In genomic region chr11:103662546-103662945, GRCm38 (mm10) we compare ENCODE assay signal across 24 mouse cellular contexts. TPM values are rescaled to one million over a fixed set of nuclear protein-coding genes. Genes with fewer than 3 reads are reported as not detected.
DNase-seq lines count a peak whose midpoint lies in the region; TF ChIP-seq lines count a peak whose summit lies in the region.
"Had no signal": no experiment of that assay in that cellular context is flagged by ENCODE, and none has a peak within 500 bp of the region (broad histone marks: within the 10 kb centered on the region; RNA-seq: fewer than 3 reads in every experiment).

No protein-coding gene starts in this region.

- peak overlapping the region; percentile 36 for H3K27ac ChIP-seq in cortical plate, adult 2 months (ENCODE audit: insufficient read depth, low read length)
- H3K27ac ChIP-seq in thymus, adult 2 months (ENCODE audit: control insufficient read depth, insufficient read depth, low read length): no peak overlapping the region
- H3K27ac ChIP-seq: embryonic facial prominence, embryonic 10.5 days; forebrain, embryonic 15.5 days; neural tube, embryonic 13.5 days; stomach, embryonic 15.5 days had no signal

- TF ChIP-seq CTCF in cortical plate, adult 2 months (IDR thresholded peaks at IDR 0.05; ENCODE audit: extremely low read depth, insufficient read depth, low read length): no peak
- no peak for TF ChIP-seq CTCF in thymus, adult 2 months (IDR thresholded peaks at IDR 0.05; ENCODE audit: borderline replicate concordance, control insufficient read depth, extremely low read depth, insufficient read depth, low read length, poor library complexity)

- peaks cover 28% of the 10 kb centered on the region for H3K4me1 ChIP-seq in cortical plate, adult 2 months (ENCODE audit: control insufficient read depth, insufficient read depth, low read length)
- H3K4me1 ChIP-seq in thymus, adult 2 months (replicated peaks; ENCODE audit: control insufficient read depth, insufficient read depth, low read length): no peaks in the 10 kb centered on the region; the same call in 1 of the 2 replicates
- H3K4me1 ChIP-seq: stomach, embryonic 15.5 days had no signal

- H3K27me3 ChIP-seq in thymus, adult 2 months (ENCODE audit: control insufficient read depth, insufficient read depth, low read length): no peaks in the 10 kb centered on the region
- H3K27me3 ChIP-seq: forebrain, embryonic 15.5 days; stomach, embryonic 15.5 days had no signal

- TF ChIP-seq POLR2A in cortical plate, adult 2 months (IDR thresholded peaks at IDR 0.05; ENCODE audit: extremely low read depth, insufficient read depth, low read length): no peak
- no peak for TF ChIP-seq POLR2A in thymus, adult 2 months (IDR thresholded peaks at IDR 0.05; ENCODE audit: control insufficient read depth, extremely low read depth, insufficient read depth, low read length, poor library complexity)

- H3K36me3 ChIP-seq in thymus, adult 2 months (ENCODE audit: control insufficient read depth, insufficient read depth, low read length): no peaks in the 10 kb centered on the region
- H3K36me3 ChIP-seq: embryonic facial prominence, embryonic 10.5 days; forebrain, embryonic 15.5 days; neural tube, embryonic 13.5 days; stomach, embryonic 15.5 days had no signal

- DNase-seq in frontal cortex, postnatal 10 days (ENCODE audit: low spot score in 2 of 2): peak; percentile 54 to 78
- DNase-seq in left cerebral cortex, adult 18-20 months (ENCODE audit: low spot score in 2 of 2): peak; percentile 79 to 82
- peak; percentile 83 to 84 for DNase-seq in right cerebral cortex, adult 2 months (ENCODE audit: low spot score in 2 of 2)
- DNase-seq in Muller cell, postnatal 12 days (ENCODE audit: inconsistent ontology term): no peak
- DNase-seq in adipocyte (ENCODE audit: low spot score): no peak
- no peak for DNase-seq in thymus, postnatal 4 days
- DNase-seq in thymus, adult 2 months: no peak
- DNase-seq: gastrocnemius, postnatal 25 days; liver; liver, postnatal 0 days; thymus, postnatal 25 days had no signal

- WGBS in thymus, adult 2 months: 84% methylated on average over 5 of the region's 5 CpGs

- no peak overlapping the region for H3K4me3 ChIP-seq in cortical plate, adult 2 months (ENCODE audit: insufficient read depth, low read length)
- H3K4me3 ChIP-seq in thymus, adult 2 months (ENCODE audit: control insufficient read depth, insufficient read depth, low read length): no peak overlapping the region
- H3K4me3 ChIP-seq: embryonic facial prominence, embryonic 10.5 days; forebrain, embryonic 15.5 days; neural tube, embryonic 13.5 days; stomach, embryonic 15.5 days had no signal

RNA-seq across cellular contexts. Expression of gene Rprml, which starts 13.2 kb away (rescaled TPM):
- polyA plus RNA-seq in cortical plate, adult 2 months (2012; rRNA removed): 107 and 122 TPM in 2 replicates
- 10 to 100 TPM; 84.7 to 92.0 TPM for total RNA-seq in left cerebral cortex, adult 18-20 months (2021)
- polyA plus RNA-seq in thymus, adult 2 months (2012; rRNA removed): 0.09 TPM in 1 of 2 replicates, not detected in the other
- total RNA-seq: gastrocnemius, postnatal 25 days; heart, adult 8-10 months; megakaryocyte-erythroid progenitor cell, adult 5-6 weeks had no signal
- polyA plus RNA-seq: heart, embryonic 16.5 days; hindbrain, embryonic 11.5 days; kidney, embryonic 16.5 days; liver, postnatal 0 days; neural tube, embryonic 13.5 days; spleen, adult 2 months; stomach, embryonic 15.5 days had no signal

RNA-seq across cellular contexts. Expression of gene Lyzl6, which starts 23.9 kb away (rescaled TPM):
- polyA plus RNA-seq in cortical plate, adult 2 months (2012; rRNA removed): not detected in 2 replicates
- total RNA-seq in left cerebral cortex, adult 18-20 months (2021): not detected
- polyA plus RNA-seq in thymus, adult 2 months (2012; rRNA removed): not detected in 2 replicates
- total RNA-seq: gastrocnemius, postnatal 25 days; heart, adult 8-10 months; layer of hippocampus, postnatal 14 days; megakaryocyte-erythroid progenitor cell, adult 5-6 weeks had no signal
- polyA plus RNA-seq: embryonic facial prominence, embryonic 10.5 days; forebrain, embryonic 15.5 days; heart, embryonic 16.5 days; hindbrain, embryonic 11.5 days; intestine, embryonic 16.5 days; kidney, embryonic 16.5 days; liver, postnatal 0 days; neural tube, embryonic 13.5 days; spleen, adult 2 months; stomach, embryonic 15.5 days had no signal

RNA-seq across cellular contexts. Expression of gene Gosr2, which starts 35.2 kb away (rescaled TPM):
- polyA plus RNA-seq in cortical plate, adult 2 months (2012; rRNA removed): 92.3 and 99.9 TPM in 2 replicates
- total RNA-seq in left cerebral cortex, adult 18-20 months (2021): 10 to 100 TPM; 70.3 to 80.4 TPM
- 99.8 and 101 TPM in 2 replicates for polyA plus RNA-seq in thymus, adult 2 months (2012; rRNA removed)

RNA-seq across cellular contexts. Expression of gene Gm884, which starts 41.6 kb away (rescaled TPM):
- not detected in 2 replicates for polyA plus RNA-seq in cortical plate, adult 2 months (2012; rRNA removed)
- under 1 TPM; 0.02 to 0.05 TPM for total RNA-seq in left cerebral cortex, adult 18-20 months (2021)
- not detected in 2 replicates for polyA plus RNA-seq in thymus, adult 2 months (2012; rRNA removed)
- total RNA-seq: gastrocnemius, postnatal 25 days; heart, adult 8-10 months; layer of hippocampus, postnatal 14 days; megakaryocyte-erythroid progenitor cell, adult 5-6 weeks had no signal
- polyA plus RNA-seq: embryonic facial prominence, embryonic 10.5 days; forebrain, embryonic 15.5 days; heart, embryonic 16.5 days; hindbrain, embryonic 11.5 days; intestine, embryonic 16.5 days; kidney, embryonic 16.5 days; liver, postnatal 0 days; neural tube, embryonic 13.5 days; spleen, adult 2 months; stomach, embryonic 15.5 days had no signal

Comparison
In these comparisons a context has a peak if more than half of its experiments do, and no peak if none do; other contexts are left out.
1. DNase-seq: peak in frontal cortex, postnatal 10 days (2 of 2), left cerebral cortex, adult 18-20 months (2 of 2) and right cerebral cortex, adult 2 months (2 of 2); none in Muller cell, postnatal 12 days (single experiment), adipocyte (single experiment), thymus, postnatal 4 days (single experiment) and thymus, adult 2 months (single experiment).
2. RNA of gene Rprml, which starts 13.2 kb away (polyA plus RNA-seq): 107 to 122 TPM in cortical plate, adult 2 months; 0.09 TPM in thymus, adult 2 months; every median in the first group is over 10 times any median in the second.